Mouse (Mus musculus): Measurements from ENCODE around the gene Sept5.

Sept5 gene

DNA sequence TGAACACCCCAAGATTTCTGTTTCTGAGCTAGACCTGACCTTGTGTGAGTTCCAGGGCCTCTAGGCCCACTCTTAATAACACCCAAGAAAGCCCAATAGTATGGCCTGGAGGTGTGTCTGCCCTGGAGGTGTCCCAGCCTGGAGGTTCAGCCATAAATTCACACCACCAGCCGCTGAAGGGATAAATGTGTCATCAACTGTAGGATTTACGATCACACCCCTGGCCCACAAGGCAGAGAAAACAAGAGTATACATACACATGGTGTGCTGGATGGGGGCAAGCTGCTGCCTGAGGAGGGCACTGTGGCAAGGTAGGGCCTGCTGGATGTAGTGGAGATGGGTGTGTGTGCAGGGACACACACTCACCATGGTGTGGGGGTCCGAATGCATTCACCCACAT, 16.5 kb downstream of the Sept5 start:
- DNase-seq (ENCODE audit: low spot score), result no peak

DNA sequence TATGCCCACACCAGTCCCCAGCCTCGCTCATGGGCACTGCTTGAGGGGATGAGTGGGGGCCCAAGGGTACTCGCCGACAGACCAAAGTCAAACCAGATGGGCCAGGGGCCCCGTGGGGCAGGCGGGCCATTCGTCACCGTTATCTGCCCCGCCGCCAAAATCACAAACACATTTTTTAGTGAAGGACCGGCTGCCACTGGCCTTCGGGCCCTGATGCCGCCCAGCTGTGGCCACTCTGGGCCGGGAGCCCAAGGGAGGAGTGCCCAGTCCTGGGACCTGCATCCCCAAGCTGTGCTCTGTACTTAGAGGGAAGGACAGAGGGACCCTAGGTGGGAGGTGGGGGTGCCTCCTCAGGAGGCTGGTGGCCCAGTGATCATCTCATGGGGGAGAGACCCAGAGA, 18.0 kb downstream of the Sept5 start:
- no peak for DNase-seq (ENCODE audit: low spot score)

DNA sequence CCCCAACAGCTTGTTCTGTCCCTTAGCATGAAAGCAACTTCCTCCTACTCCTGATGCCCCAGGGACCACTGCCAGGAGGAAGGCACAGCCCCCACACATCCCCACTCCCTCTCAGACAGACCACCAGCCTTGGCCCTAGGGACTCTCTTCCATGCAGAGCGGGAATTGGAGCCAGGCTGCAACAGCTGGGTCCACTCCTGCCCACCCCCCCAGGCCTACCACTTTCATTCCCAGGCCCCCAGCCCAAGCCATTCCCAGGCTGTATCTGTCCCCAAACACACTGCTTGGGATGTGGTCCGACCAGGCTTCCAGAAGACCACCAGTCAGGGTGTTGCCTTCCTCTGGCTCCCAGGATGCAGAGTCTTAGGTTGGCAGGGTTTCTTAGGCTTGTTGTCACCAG, 20.7 kb downstream of the Sept5 start:
- DNase-seq (ENCODE audit: low spot score), result no peak

DNA sequence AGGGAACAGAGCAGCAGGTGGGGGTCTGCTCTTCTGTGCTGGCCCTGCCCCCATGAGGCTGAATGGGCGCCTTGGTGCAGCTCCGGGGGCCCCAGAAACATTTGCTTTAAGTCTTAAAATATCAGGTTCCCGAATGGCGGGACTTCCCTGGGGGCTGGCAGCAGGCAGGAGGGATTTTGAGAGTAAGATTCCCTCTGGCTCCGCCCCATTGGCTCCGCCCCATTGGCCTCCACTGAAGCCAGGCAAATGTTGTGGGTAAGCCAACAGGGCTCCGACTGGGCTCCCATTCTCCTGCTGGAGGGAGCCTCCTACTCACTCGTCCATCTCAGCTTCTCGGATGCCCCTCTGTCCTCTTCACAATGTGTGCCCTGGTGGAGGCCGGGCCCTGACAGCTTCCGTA, 21.5 kb downstream of the Sept5 start:
- no peak for DNase-seq (ENCODE audit: low spot score)

DNA sequence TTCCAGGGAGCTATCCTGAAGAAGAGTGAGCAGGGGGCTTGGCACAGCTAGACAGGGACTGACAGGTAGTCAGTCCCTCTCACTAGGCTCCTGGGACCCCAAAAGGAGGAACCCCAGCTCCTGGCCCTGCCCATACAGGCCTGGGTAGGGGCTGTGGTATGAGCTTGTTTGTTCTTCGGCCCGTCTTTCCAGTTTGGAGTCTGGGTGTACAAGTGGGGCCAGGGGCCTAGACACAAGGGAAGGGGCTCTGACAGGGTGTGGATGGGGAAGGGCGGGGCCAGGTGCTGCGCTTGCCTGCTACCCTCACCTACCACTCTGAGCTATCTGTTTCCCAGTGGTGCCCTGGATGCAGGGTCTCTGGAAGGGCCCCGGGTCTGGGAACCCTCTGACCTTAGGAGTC, 24.0 kb downstream of the Sept5 start:
- no peak for DNase-seq (ENCODE audit: low spot score)

DNA sequence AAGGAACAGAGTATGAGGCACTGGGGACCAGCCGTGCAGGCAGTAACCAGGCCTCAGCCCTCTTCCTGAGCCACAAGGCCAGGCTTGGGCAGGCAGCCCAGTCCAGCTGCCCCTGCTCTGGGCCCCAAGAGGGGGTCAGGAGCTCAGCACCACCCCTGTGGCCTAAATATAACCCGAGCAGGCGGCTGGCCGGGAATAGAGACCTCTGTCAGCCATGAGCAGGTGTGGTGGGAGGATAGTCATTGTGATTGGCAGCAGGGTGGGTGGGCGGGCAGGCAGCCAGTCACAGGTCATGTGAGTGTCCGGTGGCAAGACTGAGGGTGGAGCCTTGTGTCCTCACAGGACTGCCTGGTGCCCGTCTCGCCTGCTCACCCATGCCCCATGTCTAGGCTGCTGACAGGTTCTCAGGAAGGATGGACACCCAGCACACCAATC, 25.5 kb downstream of the Sept5 start:
- no peak for DNase-seq (ENCODE audit: low spot score)

DNA sequence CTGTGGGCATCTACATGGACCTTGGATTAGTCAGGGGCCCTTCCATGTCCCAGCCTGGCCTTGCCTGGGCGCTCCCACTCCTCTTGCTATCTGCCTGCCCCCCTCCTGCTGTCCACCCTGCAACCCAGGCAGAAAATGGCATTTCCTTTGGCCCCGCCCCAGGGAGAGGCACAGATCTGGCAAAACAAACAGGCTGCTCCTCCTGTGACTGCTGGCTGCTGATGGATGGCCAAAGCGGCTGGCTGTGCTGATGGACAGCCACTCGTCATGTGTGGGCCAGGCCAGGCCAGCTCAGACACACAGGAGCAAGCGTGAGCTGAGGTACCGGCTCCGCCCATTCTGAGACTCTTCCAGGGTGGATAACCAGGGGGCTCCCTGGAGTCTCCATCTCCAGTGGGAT, 28.3 kb downstream of the Sept5 start:
- no peak for DNase-seq (ENCODE audit: low spot score)

DNA sequence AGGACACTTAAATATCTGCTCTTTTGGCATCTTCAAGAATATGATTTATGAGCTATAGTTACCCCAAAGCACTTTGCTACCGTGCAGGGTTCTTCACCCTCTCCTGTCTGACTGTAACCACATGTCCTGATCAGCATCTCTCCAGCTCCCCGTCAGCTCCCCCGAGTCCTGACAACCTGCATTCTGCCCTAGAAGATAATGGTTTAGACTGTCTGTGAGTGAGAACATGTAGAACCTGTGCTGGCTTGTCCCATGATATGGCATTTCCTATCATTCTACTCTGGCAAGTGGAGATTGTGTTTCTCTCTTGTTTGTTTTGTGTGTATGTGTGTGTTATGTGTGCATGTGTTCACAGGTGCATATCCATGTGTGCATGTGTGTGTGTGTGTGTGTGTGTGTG, 31.7 kb downstream of the Sept5 start:
- DNase-seq (ENCODE audit: low spot score), result no peak

DNA sequence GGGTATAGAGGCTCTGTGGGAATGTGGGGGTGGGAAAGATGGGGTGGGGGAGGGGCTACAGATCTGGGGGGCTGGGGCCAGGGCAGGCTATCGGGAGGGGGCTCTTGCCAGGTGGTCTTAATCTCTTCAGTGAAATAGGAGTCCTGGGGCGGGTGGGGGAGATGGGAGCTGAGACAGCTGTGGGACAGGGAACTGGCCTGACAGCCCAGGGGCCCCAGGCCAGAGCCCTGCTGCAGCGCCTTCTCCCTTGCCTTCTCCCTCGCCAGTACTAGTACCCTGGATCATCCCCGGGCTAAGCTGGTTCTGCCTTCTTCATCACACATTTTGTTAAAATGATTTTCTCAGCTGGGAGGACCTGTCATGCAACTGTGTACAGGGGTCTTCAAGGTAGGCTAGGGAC, 33.5 kb downstream of the Sept5 start:
- no peak for DNase-seq (ENCODE audit: low spot score)

DNA sequence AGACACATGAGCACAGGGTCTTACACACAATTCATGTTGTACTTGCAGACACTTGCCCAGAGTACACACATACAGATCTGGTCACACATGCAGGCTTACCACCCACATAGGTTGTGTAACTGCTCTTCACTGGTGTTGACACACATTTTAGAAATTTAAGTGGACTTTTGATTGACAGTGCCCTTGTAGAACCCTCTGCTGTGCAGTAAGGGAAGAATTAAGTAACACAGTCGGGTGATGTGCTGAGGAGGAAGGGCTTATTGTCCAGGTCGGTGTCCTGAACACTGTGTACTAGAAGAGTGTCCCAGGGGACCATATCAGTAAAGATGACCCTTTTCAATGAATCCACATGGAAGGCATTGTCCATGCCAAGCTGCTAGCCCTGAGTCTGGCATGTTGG, 35.8 kb downstream of the Sept5 start:
- no peak for DNase-seq (ENCODE audit: low spot score)

DNA sequence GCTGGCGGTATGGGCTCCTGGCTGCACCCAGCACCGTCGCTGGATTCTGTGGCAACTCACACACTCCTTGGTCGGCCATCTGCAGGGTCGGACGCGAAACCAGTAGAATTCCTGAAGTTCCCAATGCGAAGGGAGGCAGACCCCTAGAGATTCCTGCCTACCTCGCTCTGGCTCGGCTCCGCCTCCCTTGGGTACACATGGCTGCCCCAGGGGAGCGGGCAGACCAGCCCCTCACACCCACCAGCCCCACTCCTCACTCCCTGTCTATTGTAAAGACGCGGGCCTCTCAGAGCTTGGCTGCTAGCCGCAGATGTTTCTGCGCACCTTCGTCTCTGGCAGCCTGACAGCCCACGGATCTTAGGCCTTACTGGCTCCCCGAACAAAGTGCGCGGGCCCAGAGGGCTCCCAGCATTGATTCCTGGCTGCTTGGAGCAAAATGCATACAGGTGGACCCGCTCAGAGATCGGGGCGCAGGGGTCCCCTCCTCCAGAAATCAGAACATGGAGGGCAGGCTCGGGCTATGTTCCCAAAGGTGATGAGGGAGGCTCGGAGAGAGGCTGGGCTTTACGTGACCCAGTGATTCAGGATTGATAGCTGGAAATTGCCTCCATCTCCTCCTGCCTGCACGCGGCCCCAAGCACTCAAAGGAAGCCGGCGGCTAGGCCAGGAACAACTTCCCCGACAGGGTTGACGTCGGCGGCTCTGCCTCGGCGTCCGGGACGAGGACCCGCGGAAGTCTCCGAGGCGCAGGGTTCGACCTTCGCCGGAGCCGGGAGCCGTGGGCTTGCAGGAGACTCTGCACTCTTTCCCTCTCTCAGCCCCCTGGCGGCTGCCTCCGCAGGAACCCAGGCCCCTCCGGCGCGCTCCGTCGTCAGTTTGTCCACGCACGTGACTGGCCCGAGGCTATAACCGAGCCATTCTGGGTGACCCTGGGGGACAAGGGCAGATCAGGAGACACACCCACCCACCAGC, 38.4 kb downstream of the Sept5 start:
- DNase-seq (ENCODE audit: low spot score), result peak; percentile 63

DNA sequence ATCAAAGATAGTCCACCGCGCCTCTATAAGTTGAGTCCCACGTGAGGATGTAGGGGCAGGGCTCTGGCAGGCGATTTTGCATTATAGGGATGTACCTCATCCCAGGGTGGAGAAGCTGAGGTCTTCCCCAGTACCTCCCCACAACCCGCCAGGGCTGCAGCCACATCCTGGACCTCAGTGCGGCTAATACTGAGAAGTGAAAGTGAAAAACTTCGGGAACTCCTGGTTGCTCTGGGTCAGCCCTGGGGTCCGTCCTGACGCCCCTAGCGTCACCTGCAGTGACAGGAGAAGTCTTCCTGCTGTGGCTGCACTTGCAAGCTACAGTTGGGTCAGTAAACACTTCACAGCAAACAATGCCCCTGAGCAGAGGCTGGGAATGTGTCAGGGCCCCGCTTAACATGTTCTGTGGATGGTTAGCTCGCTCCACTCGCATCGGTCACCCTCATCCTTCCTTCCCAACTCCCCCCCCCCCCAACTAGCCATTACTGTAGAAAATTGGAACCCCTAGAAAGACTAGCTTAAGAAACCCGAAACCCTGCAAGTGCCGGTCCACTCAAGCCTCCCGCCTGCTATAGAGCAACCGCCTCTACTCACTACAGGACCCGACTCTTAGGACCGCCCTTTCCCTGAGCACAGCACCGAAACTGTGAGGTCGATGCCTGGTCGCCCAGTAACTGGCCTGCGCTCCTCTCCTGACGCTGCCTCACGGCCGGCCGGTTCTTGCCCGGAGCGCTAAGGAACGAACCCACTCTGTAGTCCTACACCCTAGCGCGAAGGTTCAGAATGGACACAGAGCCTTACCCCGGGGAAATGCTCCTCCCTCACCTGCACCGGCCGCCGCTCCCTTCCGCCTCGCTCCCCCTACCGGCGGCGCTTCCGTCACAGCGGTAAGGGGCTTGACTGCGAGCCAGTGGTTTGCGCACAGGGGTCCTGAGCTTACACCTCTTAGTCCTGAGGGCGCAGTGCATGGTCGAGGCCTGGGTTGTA, 39.7 kb downstream of the Sept5 start, which contains the start of gene Tbx1:
Gene Tbx1, minus strand, starts transcription at position 868 of the 987 bp plus-strand sequence.
- DNase-seq (ENCODE audit: low spot score), result peak; percentile 43

DNA sequence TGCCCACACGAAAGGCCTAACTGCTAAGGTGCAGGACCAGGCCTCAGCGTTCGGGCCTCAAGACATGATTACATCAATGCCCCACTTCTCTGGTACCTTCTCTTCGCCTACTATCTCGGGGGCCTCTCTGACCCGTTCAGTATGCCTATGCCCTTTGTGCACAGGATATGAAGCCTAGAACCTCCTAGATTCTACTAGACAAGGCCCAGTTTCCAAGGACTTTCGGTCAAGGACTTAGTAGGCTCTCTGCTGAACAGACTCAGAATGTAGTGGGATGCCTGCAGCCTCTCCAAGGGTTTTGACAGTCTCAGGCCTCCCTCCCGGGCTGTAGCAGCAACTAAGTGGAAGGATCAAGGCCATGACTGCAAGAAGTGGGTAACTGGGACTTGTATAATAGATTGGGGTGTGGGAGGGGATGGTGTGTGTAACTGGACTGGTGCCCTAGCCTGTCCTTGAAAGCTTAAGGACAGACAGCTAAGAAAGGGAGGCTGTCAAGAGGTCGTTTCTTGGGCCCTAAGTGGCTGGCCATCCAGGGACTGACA, 40.6 kb downstream of the Sept5 start:
- no peak for DNase-seq (ENCODE audit: low spot score)

DNA sequence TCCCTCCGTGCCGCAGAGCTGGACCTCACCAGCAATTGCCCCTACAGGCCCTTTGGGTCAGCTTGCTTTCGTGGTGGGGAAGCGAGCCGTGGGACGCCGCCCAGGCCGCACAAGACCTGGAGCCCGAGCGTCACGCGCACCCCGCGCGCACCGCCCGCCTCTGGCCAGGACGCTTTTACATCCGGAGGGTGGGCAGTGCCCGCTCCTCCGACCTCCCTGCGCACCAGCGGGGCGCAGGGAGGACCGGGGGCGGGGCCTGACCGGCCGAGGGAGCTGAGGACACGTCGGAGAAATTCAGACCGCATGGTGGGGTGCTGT, 41.1 kb downstream of the Sept5 start:
- no peak for DNase-seq (ENCODE audit: low spot score)

DNA sequence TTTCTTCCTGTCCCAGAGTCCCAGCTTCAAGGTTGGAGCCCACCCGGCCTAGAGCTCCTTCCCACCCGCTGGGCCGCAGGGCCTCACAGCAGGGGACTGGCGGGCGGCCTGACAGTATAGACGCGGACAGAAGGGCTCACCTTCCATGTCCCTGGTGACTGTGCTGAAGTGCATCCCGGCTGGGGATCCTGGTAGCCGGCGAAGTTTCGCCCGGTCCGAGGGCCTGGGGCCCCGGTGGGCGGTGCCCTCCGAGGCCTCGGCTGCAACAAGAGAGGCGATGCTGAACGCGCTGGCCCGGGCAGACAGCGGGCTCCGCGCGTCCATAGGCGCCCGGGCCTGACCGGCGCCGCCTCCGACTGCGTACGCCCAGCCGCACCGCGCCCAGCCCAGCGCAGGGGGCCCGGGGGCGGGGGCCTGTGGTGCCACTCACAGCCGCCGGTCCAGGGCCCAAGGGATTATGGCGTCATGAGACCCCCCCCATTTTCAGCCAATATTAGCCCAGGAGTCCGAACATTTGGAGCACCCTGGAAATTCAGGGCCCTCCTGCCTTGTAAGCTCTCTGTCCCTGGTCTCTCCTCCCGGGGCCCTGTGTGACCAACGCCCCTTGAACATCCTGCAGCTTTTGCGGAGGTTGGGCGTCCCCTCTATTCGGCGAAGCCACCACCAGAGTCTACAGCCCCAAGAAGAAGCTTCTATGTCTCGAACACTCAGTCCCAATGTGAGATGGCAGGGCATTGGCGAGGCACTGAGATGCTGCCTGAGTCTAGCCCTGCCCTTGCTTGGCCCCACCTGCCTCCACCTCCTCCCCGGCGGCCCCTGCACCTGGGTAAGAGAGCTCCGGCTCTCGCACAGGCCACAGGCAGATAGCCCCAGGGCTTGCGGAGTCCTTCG, 41.7 kb downstream of the Sept5 start:
- DNase-seq (ENCODE audit: low spot score), result no peak

DNA sequence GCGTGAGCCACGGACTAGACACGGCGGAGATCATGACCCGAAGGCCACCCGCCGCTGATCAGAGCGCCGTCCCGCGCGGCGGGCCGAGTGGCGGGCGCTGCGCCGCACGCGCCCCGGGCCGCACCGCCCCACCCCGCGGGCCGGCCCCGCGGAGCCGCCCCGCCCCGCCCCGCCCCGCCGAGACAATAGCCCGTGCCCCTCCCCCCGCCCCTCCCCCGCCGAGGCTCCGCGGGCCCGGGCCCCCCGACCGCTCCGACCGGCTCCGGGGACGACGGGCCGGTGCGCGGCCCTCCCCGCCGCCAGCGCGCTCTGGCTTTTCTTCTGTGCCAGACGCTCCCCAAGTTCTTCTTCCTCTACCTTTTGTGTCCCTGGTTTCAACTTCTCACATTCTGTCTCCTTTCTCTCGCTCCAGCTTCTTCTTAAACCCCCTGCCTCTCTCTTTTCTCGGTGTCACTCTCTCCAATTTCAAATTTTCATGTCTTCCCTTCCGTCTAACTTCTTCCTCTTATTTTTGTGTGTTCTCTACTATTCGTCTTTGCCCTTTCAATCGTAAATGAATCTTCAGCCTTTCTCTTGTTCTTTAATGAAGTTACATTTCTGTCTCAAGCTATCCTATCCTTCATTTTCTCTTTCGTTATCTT, 42.7 kb downstream of the Sept5 start:
- no peak for DNase-seq (ENCODE audit: low spot score)

DNA sequence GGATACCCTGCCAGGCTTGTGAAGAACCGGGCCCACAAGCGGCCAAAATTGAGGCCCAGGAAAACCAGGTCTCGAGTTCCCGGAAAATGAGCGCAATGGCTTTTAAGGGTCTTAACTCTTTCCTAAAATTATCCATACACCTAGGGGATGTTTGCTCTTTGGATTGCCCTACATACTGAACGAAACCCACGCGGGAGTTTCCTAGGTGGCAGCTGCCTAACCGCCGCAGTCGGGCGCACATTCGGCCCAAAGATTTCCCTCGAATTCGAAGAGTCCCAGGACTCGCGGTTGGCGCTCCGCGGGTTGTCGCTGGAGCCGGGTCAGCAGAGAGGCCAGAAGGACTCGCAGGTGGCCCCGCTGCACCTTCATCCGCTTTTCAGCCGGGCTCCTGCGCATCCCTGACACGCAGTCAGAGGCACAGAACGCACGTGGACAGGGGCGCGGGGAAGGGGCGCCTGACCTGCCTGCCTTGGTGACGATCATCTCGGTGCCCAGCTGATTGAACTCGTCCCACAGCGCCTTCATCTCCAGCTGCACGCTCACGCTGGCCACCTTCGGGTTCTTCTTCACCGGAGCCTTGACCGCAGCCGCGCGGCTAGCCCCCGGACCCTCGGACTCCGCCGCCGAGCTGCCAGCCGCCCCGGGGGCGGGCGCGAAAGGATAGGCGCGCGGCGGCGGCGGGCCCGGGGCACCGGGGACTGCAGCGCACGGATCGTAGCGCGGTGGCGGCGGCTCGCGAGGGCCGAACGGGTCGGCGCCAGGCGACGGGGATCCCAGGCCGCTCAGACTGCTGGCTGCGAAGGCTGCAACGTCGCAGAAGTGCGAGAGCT, 43.5 kb downstream of the Sept5 start:
- no peak for DNase-seq (ENCODE audit: low spot score)

DNA sequence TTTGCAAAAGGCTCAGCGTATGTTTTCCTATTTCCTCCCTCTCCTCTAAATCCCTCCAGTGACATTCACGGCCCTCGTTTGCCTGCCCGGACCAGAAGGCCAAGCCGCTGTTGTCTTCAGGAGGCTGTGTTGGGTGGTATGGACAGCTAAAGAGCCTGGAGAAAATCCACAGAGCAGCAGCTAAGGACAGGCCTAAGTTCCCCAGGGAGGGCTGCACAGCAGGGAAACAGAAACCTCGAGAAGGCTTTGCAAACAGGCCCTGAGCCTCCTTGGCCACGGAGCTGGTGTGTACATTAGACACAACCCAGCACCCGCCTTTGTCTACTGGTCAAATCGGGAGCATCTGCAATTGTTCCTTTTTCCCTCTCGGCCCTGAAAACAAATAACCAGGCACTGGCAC, 44.1 kb downstream of the Sept5 start:
- no peak for DNase-seq (ENCODE audit: low spot score)

DNA sequence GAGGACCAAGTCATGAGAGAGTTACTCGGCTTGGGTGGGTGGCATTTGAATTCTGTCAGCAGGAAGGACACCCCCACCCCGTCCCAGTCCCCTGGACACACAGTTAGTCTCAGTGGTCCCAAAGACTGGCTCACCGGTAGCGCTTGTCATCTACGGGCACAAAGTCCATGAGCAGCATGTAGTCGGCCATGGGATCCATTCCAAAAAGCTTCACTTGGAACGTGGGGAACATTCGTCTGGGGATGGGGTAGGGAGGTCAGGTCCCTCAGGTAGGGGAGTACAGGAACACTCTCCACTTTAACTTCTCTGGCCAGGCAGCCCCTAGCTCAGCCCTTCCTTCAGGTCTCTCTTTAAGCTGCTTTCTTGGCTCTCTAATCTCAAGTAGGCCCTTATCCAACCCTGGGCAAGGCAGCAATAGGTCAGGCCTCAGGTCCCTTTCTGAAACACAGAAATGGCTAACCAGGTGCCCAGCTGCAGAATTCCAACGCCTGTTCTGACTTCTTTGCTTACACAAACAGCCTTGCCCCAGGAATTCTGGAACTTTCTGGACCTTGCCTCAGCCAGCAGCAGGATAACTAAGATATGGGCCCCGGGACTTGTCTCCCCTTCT, 44.7 kb downstream of the Sept5 start:
- no peak for DNase-seq (ENCODE audit: low spot score)

Measured in testis, postnatal 14 days (tissue).